Mouse (Mus musculus): ENCODE measurements at regions not wholly inside any gene's neighbourhood (a gene's known extent, or its start where the extent isn't known, plus 50 kb on each side); places are given as distances from the start of the nearest gene placed in this dataset.

DNA sequence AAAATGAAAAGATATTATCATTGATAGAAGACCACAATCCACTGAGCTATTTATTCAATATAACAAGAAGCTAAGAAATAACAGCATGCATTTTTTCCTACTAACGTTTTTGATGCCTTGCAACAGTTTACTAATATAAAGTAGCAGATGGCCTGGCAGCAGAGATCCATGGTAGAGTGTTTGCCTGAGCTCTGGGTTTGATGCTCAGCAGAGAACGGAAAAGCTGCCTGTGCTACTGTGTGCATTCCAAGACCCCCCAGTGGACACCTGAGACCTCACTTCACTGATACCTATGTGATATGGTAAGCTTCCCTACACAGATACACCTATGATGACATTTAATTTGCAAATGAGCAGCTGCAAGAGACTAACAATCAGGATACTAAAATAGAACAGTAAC is 95.6 kb upstream of the Acvr2a start:
- TF ChIP-seq MAX (IDR thresholded peaks at IDR 0.05; ENCODE audit: low read depth) (no peak), POLR2AphosphoS2 (IDR thresholded peaks at IDR 0.05; ENCODE audit: insufficient read length, low read depth) (no peak), POLR2A (IDR thresholded peaks at IDR 0.05; ENCODE audit: insufficient read length, low read depth) (no peak), USF1 (IDR thresholded peaks at IDR 0.05; ENCODE audit: low read depth) (no peak)

Data from myocyte (in vitro differentiated cells).